Mouse (Mus musculus) midbrain, embryonic 11.5 days (tissue): ENCODE measurements around the gene Akp3. TPM values are rescaled to one million over a fixed set of nuclear protein-coding genes. Genes with fewer than 3 reads are reported as not detected.

Experiments
- ATAC-seq: fragments of 200-750 bp; cut with Nextera tagmentation; 2 replicates; pipeline ENCODE4 v1.8.0; 2017; ENCODE audit warnings: moderate TSS enrichment, moderate library complexity; ENCODE audit not compliant: low FRiP score
- DNase-seq: peaks from one replicate; pipeline ENCODE4 v3.0.0; 2015; ENCODE audit warnings: low spot score; ENCODE audit errors: missing footprints
- H3K27ac ChIP-seq: fragments of 300-500 bp; sonication (generic); 2 replicates; pipeline ENCODE4 v1.5.1; 2014; ENCODE audit warnings: low read depth, low read length
- H3K27me3 ChIP-seq: fragments of 300-500 bp; sonication (generic); 2 replicates; pipeline ENCODE4 v1.6.1; 2014; ENCODE audit warnings: mild to moderate bottlenecking, low read length, moderate library complexity, mixed read lengths; ENCODE audit not compliant: control insufficient read depth, insufficient read depth
- H3K36me3 ChIP-seq: fragments of 300-500 bp; sonication (generic); 2 replicates; pipeline ENCODE4 v1.6.1; 2014; ENCODE audit warnings: mild to moderate bottlenecking, low read length, moderate library complexity, mixed read lengths; ENCODE audit not compliant: control insufficient read depth, insufficient read depth
- H3K4me1 ChIP-seq: fragments of 300-500 bp; sonication (generic); 2 replicates; pipeline ENCODE4 v1.6.1; 2014; ENCODE audit warnings: low read length; ENCODE audit not compliant: control insufficient read depth, insufficient read depth
- H3K4me2 ChIP-seq: fragments of 300-500 bp; sonication (generic); 2 replicates; pipeline ENCODE4 v1.6.1; 2014; ENCODE audit warnings: mild to moderate bottlenecking, moderate library complexity
- H3K4me3 ChIP-seq: fragments of 300-500 bp; sonication (generic); 2 replicates; pipeline ENCODE4 v1.5.1; 2014; ENCODE audit warnings: low read depth, low read length
- H3K9ac ChIP-seq: fragments of 300-500 bp; sonication (generic); 2 replicates; pipeline ENCODE4 v1.6.1; 2014; ENCODE audit warnings: low read length
- H3K9me3 ChIP-seq: fragments of 300-500 bp; sonication (generic); 2 replicates; pipeline ENCODE4 v1.6.1; 2016; ENCODE audit warnings: low read length; ENCODE audit not compliant: control insufficient read depth
- WGBS: fragments of 180-500 bp; shearing (Covaris S2); extraction: QIAGEN DNeasy Blood & Tissue Kit; methylation state at CpG from one replicate; pipeline ENCODE4 v1.1.7; 2014; 5-methylcytosine and 5-hydroxymethylcytosine counted together
- polyA plus RNA-seq: library from polyadenylated mRNA; unstranded; fragments of >200 nt; fragmentation: Nextera tagmentation; extraction: Ambion mirVana; gene quantifications from 2 replicates; pipeline ENCODE4 v1.2.1, GENCODE M21; 2014

Gene Akp3
- not detected in 2 replicates for polyA plus RNA-seq

- Histone ChIP-seq H3K27me3 (peaks cover 19% of the 10 kb centered on the region), H3K9me3 (no peaks in the 10 kb centered on the region), H3K27ac (no peak within 1 kb of the TSS), H3K4me3 (no peak within 1 kb of the TSS), H3K4me1 (no peaks in the 10 kb centered on the region), H3K36me3 (no peaks in the 10 kb centered on the region), H3K4me2 (no peak within 1 kb of the TSS), H3K9ac (no peak within 1 kb of the TSS)
- no peak for ATAC-seq
- 74% methylated on average over 6 of the region's 6 CpGs for WGBS
- DNase-seq, result no peak
Measured at GRCm38 (mm10) chr1:87124673-87125072, at the start of gene Akp3. Gene Akp3, plus strand, starts transcription at chr1:87124973.

GRCm38 (mm10) chr1:87086196-87086595 is 38.6 kb upstream of the Akp3 start:
- Histone ChIP-seq H3K36me3 (no peaks in the 10 kb centered on the region), H3K9ac (no peak overlapping the region), H3K27me3 (no peaks in the 10 kb centered on the region), H3K4me1 (no peaks in the 10 kb centered on the region), H3K4me3 (no peak overlapping the region), H3K27ac (no peak overlapping the region), H3K4me2 (no peak overlapping the region), H3K9me3 (no peaks in the 10 kb centered on the region)
- DNase-seq, result no peak
- 73% methylated on average over 4 of the region's 4 CpGs for WGBS
- ATAC-seq, result no peak

GRCm38 (mm10) chr1:87086964-87087363 is 37.8 kb upstream of the Akp3 start:
- H3K4me3 ChIP-seq, result no peak overlapping the region
- ATAC-seq (no peak), DNase-seq (no peak)
- WGBS, result 68% methylated on average over 17 of the region's 17 CpGs
- H3K4me1 ChIP-seq, result no peaks in the 10 kb centered on the region
- no peaks in the 10 kb centered on the region for H3K36me3 ChIP-seq
- no peak overlapping the region for H3K27ac ChIP-seq
- H3K4me2 ChIP-seq, result no peak overlapping the region
- H3K9me3 ChIP-seq, result no peaks in the 10 kb centered on the region
- H3K27me3 ChIP-seq, result no peaks in the 10 kb centered on the region
- no peak overlapping the region for H3K9ac ChIP-seq

- no peaks in the 10 kb centered on the region for H3K36me3 ChIP-seq
- no peaks in the 10 kb centered on the region for H3K9me3 ChIP-seq
- no peak overlapping the region for H3K27ac ChIP-seq
- no peak overlapping the region for H3K4me3 ChIP-seq
- H3K4me1 ChIP-seq, result no peaks in the 10 kb centered on the region
- ATAC-seq, result no peak
- no peak overlapping the region for H3K4me2 ChIP-seq
- H3K9ac ChIP-seq, result no peak overlapping the region
- 86% methylated on average over 11 of the region's 11 CpGs for WGBS
- DNase-seq, result no peak
- no peaks in the 10 kb centered on the region for H3K27me3 ChIP-seq
Measured at GRCm38 (mm10) chr1:87089251-87089650, 35.5 kb upstream of the Akp3 start.

- Histone ChIP-seq H3K27ac (no peak within 1 kb of the TSS), H3K27me3 (no peaks in the 10 kb centered on the region), H3K36me3 (no peaks in the 10 kb centered on the region), H3K9ac (no peak within 1 kb of the TSS), H3K9me3 (no peaks in the 10 kb centered on the region), H3K4me3 (no peak within 1 kb of the TSS), H3K4me2 (no peak within 1 kb of the TSS), H3K4me1 (no peaks in the 10 kb centered on the region)
- no peak for DNase-seq
- no peak for ATAC-seq
- WGBS, result 88% methylated on average over 4 of the region's 4 CpGs
Measured at GRCm38 (mm10) chr1:87089828-87090227, 34.9 kb upstream of the Akp3 start, which contains the start of gene Alppl2. Gene Alppl2, minus strand, starts transcription at chr1:87089928.

GRCm38 (mm10) chr1:87095642-87096041 is 29.1 kb upstream of the Akp3 start:
- no peaks in the 10 kb centered on the region for H3K9me3 ChIP-seq
- ATAC-seq, result no peak
- WGBS, result 77% methylated on average over 8 of the region's 8 CpGs
- H3K27me3 ChIP-seq, result 0 out of 2 replicates have a peak, but pooled peaks cover 2% of the 10 kb centered on the region
- DNase-seq, result no peak
- no peaks in the 10 kb centered on the region for H3K36me3 ChIP-seq
- H3K4me3 ChIP-seq, result no peak overlapping the region
- no peaks in the 10 kb centered on the region for H3K4me1 ChIP-seq
- no peak overlapping the region for H3K27ac ChIP-seq
- H3K4me2 ChIP-seq, result no peak overlapping the region
- no peak overlapping the region for H3K9ac ChIP-seq

- no peaks in the 10 kb centered on the region for H3K9me3 ChIP-seq
- DNase-seq (peak; percentile 98), ATAC-seq (peak; percentile 84)
- no peaks in the 10 kb centered on the region for H3K36me3 ChIP-seq
- H3K27me3 ChIP-seq, result 0 out of 2 replicates have a peak, but pooled peaks cover 2% of the 10 kb centered on the region
- WGBS, result 14% methylated on average over 30 of the region's 30 CpGs
- H3K27ac ChIP-seq, result no peak overlapping the region
- H3K9ac ChIP-seq, result peak overlapping the region; percentile 32; the same call in 1 of the 2 replicates
- H3K4me2 ChIP-seq, result peak overlapping the region; percentile 27
- H3K4me3 ChIP-seq, result no peak overlapping the region
- H3K4me1 ChIP-seq, result no peaks in the 10 kb centered on the region
Measured at GRCm38 (mm10) chr1:87098358-87098975, 26.3 kb upstream of the Akp3 start.

GRCm38 (mm10) chr1:87101411-87101810 is 23.4 kb upstream of the Akp3 start, which contains the start of gene Alpi:
Gene Alpi, minus strand, starts transcription at chr1:87101606.
- Histone ChIP-seq H3K9ac (no peak within 1 kb of the TSS), H3K9me3 (no peaks in the 10 kb centered on the region), H3K4me2 (no peak within 1 kb of the TSS), H3K27me3 (0 out of 2 replicates have a peak, but pooled peaks cover 2% of the 10 kb centered on the region), H3K4me3 (no peak within 1 kb of the TSS), H3K27ac (no peak within 1 kb of the TSS), H3K36me3 (no peaks in the 10 kb centered on the region), H3K4me1 (no peaks in the 10 kb centered on the region)
- no peak for ATAC-seq
- WGBS, result 89% methylated on average over 1 of the region's 1 CpGs
- DNase-seq, result no peak

- H3K36me3 ChIP-seq, result no peaks in the 10 kb centered on the region
- no peaks in the 10 kb centered on the region for H3K9me3 ChIP-seq
- WGBS, result 83% methylated on average over 3 of the region's 3 CpGs
- H3K4me2 ChIP-seq, result no peak overlapping the region
- no peak overlapping the region for H3K4me3 ChIP-seq
- no peak overlapping the region for H3K27ac ChIP-seq
- 0 out of 2 replicates have a peak, but pooled peaks cover 2% of the 10 kb centered on the region for H3K27me3 ChIP-seq
- ATAC-seq (no peak), DNase-seq (no peak)
- H3K9ac ChIP-seq, result no peak overlapping the region
- H3K4me1 ChIP-seq, result no peaks in the 10 kb centered on the region
Measured at GRCm38 (mm10) chr1:87102114-87102513, 22.7 kb upstream of the Akp3 start.
